Mouse (Mus musculus) adrenal gland, adult (tissue): ENCODE measurements around the gene Mpo.
A peak's percentile ranks its signal among the peaks of the same experiment; 100 is the strongest.

Experiments
- DNase-seq, 2 experiments: peaks; one replicate each; pipeline ENCODE4 v3.0.0; 2022 to 2023; ENCODE audit warnings: low spot score in 1 of 2; ENCODE audit not compliant: inconsistent age in 2 of 2

Mpo gene

DNA sequence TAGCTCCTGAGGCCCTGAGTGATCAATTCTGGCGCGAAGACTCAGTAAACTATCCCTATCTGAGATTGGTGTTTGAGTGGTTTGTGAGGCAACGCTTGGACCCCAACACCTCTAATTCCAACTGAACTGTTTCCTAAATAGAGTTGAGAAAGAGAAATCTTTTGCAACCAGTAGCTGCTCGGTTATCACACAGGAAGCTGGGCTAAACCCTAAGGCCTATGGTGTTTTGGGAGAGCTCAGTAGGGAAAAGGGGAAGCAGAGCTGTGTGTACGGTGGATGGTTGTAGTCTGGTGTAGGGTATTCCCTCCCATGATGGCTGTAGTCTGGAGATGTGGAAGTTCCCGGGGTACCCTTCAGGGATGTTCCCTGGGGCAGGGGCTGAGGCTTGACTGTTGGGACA lies 3.3 kb upstream of the Mpo start:
- no peak for DNase-seq

DNA sequence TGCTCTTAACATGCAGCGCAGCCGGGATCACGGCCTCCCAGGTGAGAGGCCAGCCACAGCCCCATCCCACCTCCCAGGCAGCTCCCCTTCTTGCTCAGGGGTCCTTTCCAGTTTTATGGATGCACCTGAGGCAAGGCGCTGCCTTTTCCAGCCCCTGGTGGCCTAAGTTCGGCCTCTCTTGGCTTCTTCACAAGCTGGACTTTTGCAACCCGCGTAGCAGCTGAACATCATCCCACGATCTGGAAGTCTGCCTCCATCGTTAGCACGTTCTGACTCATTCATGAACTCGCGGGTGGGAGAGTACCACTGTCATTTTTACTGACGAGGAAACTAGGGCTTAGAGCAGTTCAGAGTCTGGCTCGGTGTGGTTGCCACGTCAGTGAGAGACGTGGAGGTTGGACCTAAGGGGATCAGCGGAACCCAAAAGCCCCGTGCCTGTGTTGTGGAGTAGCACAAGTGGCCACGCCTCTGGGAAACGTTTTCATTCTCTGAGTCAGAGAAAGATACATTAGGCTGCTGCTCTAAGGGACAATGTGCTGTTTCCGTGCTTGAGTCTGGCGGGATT lies 8.4 kb downstream of the Mpo start:
- DNase-seq: no peak

GRCm38 (mm10) chr11:87802621-87803020 lies 9.2 kb downstream of the Mpo start:
- DNase-seq: peak in 1 of 2 experiments; percentile 35

GRCm38 (mm10) chr11:87805448-87805847 lies 12.1 kb downstream of the Mpo start:
- peak in 1 of 2 experiments; percentile 67 for DNase-seq

- DNase-seq: no peak
Observed at GRCm38 (mm10) chr11:87807433-87807832, 14.1 kb downstream of the Mpo start.

DNA sequence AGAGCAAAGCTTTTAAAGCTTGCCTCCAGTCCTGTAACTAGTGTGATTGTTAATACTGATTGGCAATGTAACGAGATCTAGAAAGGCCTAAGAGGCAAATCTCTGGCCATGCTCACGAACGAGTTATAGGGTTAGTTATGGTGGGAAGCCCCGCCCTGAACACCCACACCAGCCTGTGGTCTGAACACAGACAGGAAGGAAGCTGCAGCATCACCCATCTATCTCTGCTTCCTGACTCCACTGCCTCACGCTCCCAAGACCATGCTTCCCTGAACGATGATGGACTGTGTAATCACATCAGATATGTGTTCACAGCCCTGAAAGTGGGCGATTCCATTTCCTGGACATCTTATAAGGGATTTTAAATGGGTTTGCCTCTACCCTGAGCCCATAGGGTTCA lies 14.9 kb downstream of the Mpo start:
- DNase-seq: no peak

- no peak for DNase-seq
Observed at GRCm38 (mm10) chr11:87811396-87811795, 18.0 kb downstream of the Mpo start.

- DNase-seq: no peak
Observed at GRCm38 (mm10) chr11:87814831-87815230, 21.4 kb downstream of the Mpo start.

DNA sequence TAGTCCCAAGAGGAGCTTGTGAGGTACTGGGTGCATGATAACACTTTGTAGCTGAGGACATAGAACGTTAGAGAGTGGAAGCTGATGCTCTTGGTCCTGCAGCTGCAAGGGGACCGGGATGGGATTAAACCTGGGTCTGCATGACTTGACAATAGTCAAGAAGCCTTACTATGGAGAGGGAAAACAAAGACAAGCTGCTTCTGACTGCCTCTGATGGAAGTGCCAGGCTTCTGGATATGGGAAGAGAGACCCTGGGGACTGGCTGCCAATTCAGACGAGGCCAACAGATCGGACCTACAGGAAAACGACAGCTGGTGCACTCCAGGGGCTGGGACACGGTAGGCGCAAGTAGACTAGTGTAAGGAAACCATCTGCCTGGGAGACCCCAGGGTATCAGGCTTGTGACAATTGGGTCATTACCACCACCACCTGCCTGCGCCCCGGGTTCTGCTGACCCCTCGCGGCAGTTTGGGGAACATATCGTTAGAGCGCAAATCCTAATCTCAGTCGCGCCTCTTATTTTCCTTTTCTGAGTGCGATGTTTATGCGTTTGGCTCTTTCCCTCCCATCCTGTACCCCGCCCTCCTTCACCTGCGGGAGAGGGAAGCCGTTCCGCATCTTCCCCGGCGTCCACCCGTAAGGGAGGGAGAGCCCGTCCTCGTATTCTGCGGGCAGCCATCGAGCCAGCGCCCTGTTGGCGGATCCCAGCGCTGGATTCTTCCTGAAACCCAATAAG lies 23.5 kb downstream of the Mpo start:
- peak; percentile 6 to 66 for DNase-seq

GRCm38 (mm10) chr11:87817443-87817773 lies 24.0 kb downstream of the Mpo start:
- DNase-seq: no peak

DNA sequence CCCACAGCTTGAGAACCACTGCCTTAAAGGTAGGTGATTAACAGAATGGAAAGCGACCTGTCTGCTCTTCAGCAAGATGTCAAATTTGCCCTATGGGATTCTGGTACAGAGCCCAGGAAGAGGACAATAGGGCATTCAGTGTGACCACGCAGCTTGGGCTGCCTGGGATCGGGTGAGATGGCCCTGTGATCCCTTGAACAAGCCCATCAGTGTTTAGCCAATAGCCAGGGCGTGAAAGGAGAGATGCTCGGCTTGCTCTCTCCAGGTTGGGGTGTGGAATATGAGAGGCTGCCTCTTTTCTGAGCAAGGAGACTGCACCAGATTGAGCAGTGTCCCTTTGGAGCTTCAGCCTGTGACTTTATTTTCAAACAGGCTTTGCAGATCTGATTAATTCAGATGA lies 28.1 kb downstream of the Mpo start:
- no peak for DNase-seq

DNA sequence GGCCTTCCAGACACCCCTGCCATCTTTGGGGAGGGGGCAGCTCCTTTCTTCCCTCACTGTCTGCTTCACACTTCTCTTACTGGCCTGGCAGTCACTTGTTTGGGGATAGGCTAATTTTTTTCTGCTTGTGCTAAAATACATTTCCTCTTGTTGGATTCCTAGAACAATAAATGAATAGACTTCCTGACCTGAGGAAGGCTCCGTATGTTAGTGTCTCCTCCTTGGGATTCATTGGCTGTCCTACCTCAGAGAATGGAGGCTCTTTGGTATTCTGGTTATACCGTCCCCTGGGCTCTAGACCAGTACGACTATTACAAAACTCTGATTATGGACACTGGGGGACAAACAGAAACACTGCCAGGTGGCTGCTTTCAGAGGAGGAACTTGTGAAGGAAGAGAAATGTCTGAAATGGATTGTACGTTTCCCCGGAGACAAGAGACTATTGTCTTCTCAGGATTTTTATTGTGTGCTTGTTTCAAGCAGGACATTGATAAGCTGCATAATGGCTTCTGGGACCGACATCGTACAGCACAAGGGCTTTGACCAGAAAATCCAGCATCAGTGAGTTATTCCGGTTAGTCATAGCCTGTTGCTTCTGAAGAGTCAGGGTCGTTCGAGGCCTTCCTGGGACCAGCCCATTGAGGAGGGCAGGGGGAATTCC lies 35.0 kb downstream of the Mpo start, which contains the start of gene Lpo:
Gene Lpo, minus strand, starts transcription at position 51 of the 662 bp plus-strand sequence.
- no peak for DNase-seq

- no peak for DNase-seq
Observed at GRCm38 (mm10) chr11:87840676-87841075, 47.3 kb downstream of the Mpo start.

DNA sequence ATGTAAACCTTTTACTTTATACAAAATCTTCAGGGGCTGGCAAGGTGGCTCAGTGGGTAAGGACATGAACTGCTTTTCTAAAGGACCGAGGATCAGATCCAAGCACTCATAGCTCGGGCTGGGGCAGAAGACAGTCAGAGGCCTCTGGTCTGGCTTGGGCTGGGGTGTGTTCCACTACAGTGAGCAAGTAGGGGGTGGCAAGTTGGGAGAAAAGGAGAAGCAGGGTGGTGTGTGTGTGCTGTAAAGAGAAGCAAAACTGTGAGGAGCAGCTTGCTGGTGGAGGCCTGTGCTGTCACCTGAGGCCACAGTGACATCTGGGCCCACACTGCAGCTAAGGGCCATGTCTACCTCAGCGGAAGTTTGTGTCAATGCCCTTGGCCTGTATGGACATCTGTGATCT lies 48.1 kb downstream of the Mpo start:
- DNase-seq: no peak

GRCm38 (mm10) chr11:87846968-87847600 lies 53.7 kb downstream of the Mpo start:
- DNase-seq: no peak

GRCm38 (mm10) chr11:87847884-87848283 lies 54.5 kb downstream of the Mpo start:
- DNase-seq: no peak

DNA sequence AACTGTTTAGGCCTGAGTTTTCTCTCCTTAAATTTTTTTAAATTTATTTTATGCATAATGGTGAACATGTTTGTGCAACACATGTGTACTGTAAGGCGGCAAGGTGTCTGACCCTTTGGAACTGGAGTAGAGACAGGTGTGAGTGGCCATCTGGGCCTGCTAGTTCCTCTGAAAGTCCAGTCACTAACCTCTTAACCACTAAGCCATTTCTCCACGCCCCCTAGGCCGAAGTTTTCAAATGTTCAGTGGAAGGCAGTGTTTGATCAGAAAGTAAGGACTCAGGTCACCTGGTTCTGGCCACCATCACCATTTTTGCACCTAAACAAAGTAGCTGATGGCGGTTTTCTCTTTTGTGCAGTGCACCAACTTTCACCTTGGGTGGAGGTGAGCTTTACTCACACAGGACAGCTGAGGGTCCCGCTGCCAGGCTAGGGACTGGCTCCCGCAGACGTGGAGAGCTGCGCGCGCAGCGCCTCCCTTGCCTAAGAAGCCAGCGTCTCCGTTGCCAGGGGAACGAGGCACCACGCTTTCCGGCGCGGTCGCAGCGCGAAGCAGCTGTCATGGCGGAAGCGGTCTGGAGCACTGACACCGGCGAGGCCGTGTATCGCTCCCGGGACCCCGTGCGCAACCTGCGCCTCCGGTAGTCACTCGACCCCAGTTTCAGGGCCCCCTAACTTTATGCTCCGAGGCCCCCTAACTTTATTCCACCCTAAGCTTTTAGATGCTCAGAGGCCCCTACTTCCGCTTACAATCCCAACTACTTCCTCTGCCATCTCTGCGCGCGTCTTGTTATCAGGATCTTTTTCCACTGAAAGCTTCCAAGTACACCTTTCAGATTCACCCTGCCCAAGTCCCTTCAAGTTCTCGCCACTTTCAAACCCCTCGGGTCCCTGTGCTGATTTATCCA lies 59.6 kb downstream of the Mpo start, which contains the start of gene Mks1:
Gene Mks1, plus strand, starts transcription at position 526 of the 907 bp plus-strand sequence.
- peak; percentile 91 to 97 for DNase-seq

DNA sequence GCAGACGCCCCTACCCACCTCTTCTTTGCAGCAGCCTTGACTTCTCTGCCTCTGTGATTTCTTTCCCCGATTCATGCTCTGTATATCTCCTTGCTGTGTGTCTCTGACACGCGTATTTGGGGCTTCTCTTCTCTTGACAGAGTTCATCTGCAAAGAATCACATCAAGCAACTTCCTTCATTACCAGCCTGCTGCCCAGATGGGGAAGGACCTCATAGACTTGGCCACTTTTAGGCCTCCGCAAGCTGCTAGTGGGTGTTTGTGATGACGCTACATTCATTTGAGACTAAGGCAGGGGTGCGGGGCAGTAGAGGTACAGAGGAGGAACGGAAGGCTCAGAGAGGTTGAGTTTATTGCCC lies 60.2 kb downstream of the Mpo start:
- peak in 1 of 2 experiments; percentile 18 for DNase-seq
